In genomic region chr15:25486158-25486557, GRCm38 (mm10) we compare ENCODE assay signal across 10 mouse cellular contexts.
A peak's percentile ranks its signal among the peaks of the same experiment; 100 is the strongest.
DNase-seq lines count a peak whose midpoint lies in the region; ATAC-seq lines count a peak whose summit lies in the region.
"Had no signal": no experiment of that assay in that cellular context is flagged by ENCODE, and none has a peak within 500 bp of the region (broad histone marks: within the 10 kb centered on the region; RNA-seq: fewer than 3 reads in every experiment).

No protein-coding gene starts in this region.

- H3K9me3 ChIP-seq in hindbrain, embryonic 11.5 days (ENCODE audit: control insufficient read depth, low read length) = no peaks in the 10 kb centered on the region
- no peaks in the 10 kb centered on the region for H3K9me3 ChIP-seq in hindbrain, embryonic 12.5 days (replicated peaks)
- H3K9me3 ChIP-seq in limb, embryonic 12.5 days = no peaks in the 10 kb centered on the region
- H3K9me3 ChIP-seq: embryonic facial prominence, embryonic 12.5 days; neural tube, embryonic 12.5 days had no signal

- no peaks in the 10 kb centered on the region for H3K4me1 ChIP-seq in hindbrain, embryonic 11.5 days (replicated peaks; ENCODE audit: control insufficient read depth, insufficient read depth, low read length)
- no peaks in the 10 kb centered on the region for H3K4me1 ChIP-seq in hindbrain, embryonic 12.5 days
- no peaks in the 10 kb centered on the region for H3K4me1 ChIP-seq in limb, embryonic 12.5 days (replicated peaks)
- H3K4me1 ChIP-seq: embryonic facial prominence, embryonic 12.5 days; neural tube, embryonic 12.5 days had no signal

- peak; percentile 49 for DNase-seq in hindbrain, embryonic 11.5 days (ENCODE audit: low spot score)
- peak; percentile 35 for DNase-seq in thymus, postnatal 0 days (ENCODE audit: low spot score)
- DNase-seq in thymus, postnatal 10 days (ENCODE audit: low spot score in 2 of 2) = no peak
- no peak for DNase-seq in right cerebral cortex, postnatal 14 days
- DNase-seq in adrenal gland, postnatal 4 days (ENCODE audit: low spot score in 2 of 2) = no peak

- H3K9ac ChIP-seq in hindbrain, embryonic 11.5 days (ENCODE audit: low read depth, low read length) = no peak overlapping the region
- no peak overlapping the region for H3K9ac ChIP-seq in hindbrain, embryonic 12.5 days
- H3K9ac ChIP-seq in limb, embryonic 12.5 days (replicated peaks) = no peak overlapping the region
- H3K9ac ChIP-seq: embryonic facial prominence, embryonic 12.5 days; neural tube, embryonic 12.5 days had no signal

- WGBS in hindbrain, embryonic 11.5 days = 84% methylated on average over 7 of the region's 7 CpGs
- WGBS in hindbrain, embryonic 12.5 days = 79% methylated on average over 7 of the region's 7 CpGs
- WGBS in limb, embryonic 12.5 days = 77% methylated on average over 7 of the region's 7 CpGs

- ATAC-seq in hindbrain, embryonic 11.5 days (ENCODE audit: low FRiP score) = no peak
- no peak for ATAC-seq in hindbrain, embryonic 12.5 days (ENCODE audit: low FRiP score)
- ATAC-seq in limb, embryonic 12.5 days (ENCODE audit: insufficient number of reproducible peaks, insufficient read depth, low FRiP score, low TSS enrichment, low read depth) = no peak
- no peak for ATAC-seq in CD4-positive, CD25-positive, alpha-beta regulatory T cell, adult 4 months

- H3K36me3 ChIP-seq in hindbrain, embryonic 11.5 days (ENCODE audit: control insufficient read depth, insufficient read depth, low read length) = no peaks in the 10 kb centered on the region
- no peaks in the 10 kb centered on the region for H3K36me3 ChIP-seq in hindbrain, embryonic 12.5 days
- no peaks in the 10 kb centered on the region for H3K36me3 ChIP-seq in limb, embryonic 12.5 days
- H3K36me3 ChIP-seq: embryonic facial prominence, embryonic 12.5 days; neural tube, embryonic 12.5 days had no signal

- no peak overlapping the region for H3K4me3 ChIP-seq in hindbrain, embryonic 11.5 days (ENCODE audit: low read depth, low read length)
- H3K4me3 ChIP-seq in hindbrain, embryonic 12.5 days = no peak overlapping the region
- H3K4me3 ChIP-seq in limb, embryonic 12.5 days (replicated peaks) = no peak overlapping the region
- H3K4me3 ChIP-seq: embryonic facial prominence, embryonic 12.5 days; neural tube, embryonic 12.5 days had no signal

- H3K27me3 ChIP-seq in hindbrain, embryonic 11.5 days (ENCODE audit: control insufficient read depth, insufficient read depth, low read length) = no peaks in the 10 kb centered on the region
- no peaks in the 10 kb centered on the region for H3K27me3 ChIP-seq in hindbrain, embryonic 12.5 days
- no peaks in the 10 kb centered on the region for H3K27me3 ChIP-seq in limb, embryonic 12.5 days
- H3K27me3 ChIP-seq: embryonic facial prominence, embryonic 12.5 days; neural tube, embryonic 12.5 days had no signal

- H3K27ac ChIP-seq in hindbrain, embryonic 11.5 days (ENCODE audit: low read depth, low read length) = no peak overlapping the region
- H3K27ac ChIP-seq in hindbrain, embryonic 12.5 days = no peak overlapping the region
- H3K27ac ChIP-seq in limb, embryonic 12.5 days = peak overlapping the region; percentile 56; the same call in 1 of the 2 replicates
- H3K27ac ChIP-seq: embryonic facial prominence, embryonic 12.5 days; neural tube, embryonic 12.5 days had no signal

- no peak overlapping the region for H3K4me2 ChIP-seq in hindbrain, embryonic 11.5 days (replicated peaks; ENCODE audit: low read depth, low read length)
- no peak overlapping the region for H3K4me2 ChIP-seq in hindbrain, embryonic 12.5 days (replicated peaks)
- no peak overlapping the region for H3K4me2 ChIP-seq in limb, embryonic 12.5 days
- H3K4me2 ChIP-seq: embryonic facial prominence, embryonic 12.5 days; neural tube, embryonic 12.5 days had no signal

Comparison
In these comparisons a context has a peak if more than half of its experiments do, and no peak if none do; other contexts are left out.
1. DNase-seq: peak in hindbrain, embryonic 11.5 days (single experiment) and thymus, postnatal 0 days (single experiment); none in thymus, postnatal 10 days (0 of 2), right cerebral cortex, postnatal 14 days (single experiment) and adrenal gland, postnatal 4 days (0 of 2).